Mouse (Mus musculus) ES-E14 (cell line): Measurements from ENCODE around the gene Map4k1. TPM values are rescaled to one million over a fixed set of nuclear protein-coding genes. Genes with fewer than 3 reads are reported as not detected.
A peak's percentile ranks its signal among the peaks of the same experiment; 100 is the strongest.

ENCODE experiments used
- DNase-seq: peaks from one replicate; pipeline ENCODE4 v3.0.0-alpha.2; 2013; ENCODE audit warnings: low read depth, low spot score
- H3K27ac ChIP-seq: 2 replicates; pipeline ENCODE4 v1.5.1; 2012; ENCODE audit warnings: low read depth, mild to moderate bottlenecking, low read length, moderate library complexity, mixed read lengths; ENCODE audit not compliant: poor library complexity, insufficient read depth, severe bottlenecking
- H3K36me3 ChIP-seq: 2 replicates; pipeline ENCODE4 v1.6.1; 2012; ENCODE audit warnings: mild to moderate bottlenecking, low read length, moderate library complexity, mixed read lengths; ENCODE audit not compliant: control insufficient read depth, poor library complexity, insufficient read depth, severe bottlenecking
- H3K4me1 ChIP-seq, 2 experiments: fragments of 150-350 bp in 1 of 2; sonication (generic) in 1 of 2; 2 replicates each; pipeline ENCODE4 v1.6.1; 2012; ENCODE audit warnings: low read length in 2 of 2, mild to moderate bottlenecking in 1 of 2, mixed read lengths in 1 of 2; ENCODE audit not compliant: control insufficient read depth in 2 of 2, insufficient read depth in 2 of 2, poor library complexity in 1 of 2
- H3K4me3 ChIP-seq, 2 experiments: fragments of 150-350 bp in 1 of 2; sonication (generic) in 1 of 2; 2 replicates each; pipeline ENCODE4 v1.5.1; 2012; ENCODE audit warnings: low read length in 2 of 2, low read depth in 1 of 2, mild to moderate bottlenecking in 1 of 2, mixed read lengths in 1 of 2; ENCODE audit not compliant: insufficient read depth in 1 of 2, poor library complexity in 1 of 2, severe bottlenecking in 1 of 2
- H3K9ac ChIP-seq: 2 replicates; pipeline ENCODE4 v1.6.1; 2012; ENCODE audit warnings: low read depth, mild to moderate bottlenecking, low read length, mixed read lengths; ENCODE audit not compliant: poor library complexity, insufficient read depth, severe bottlenecking
- H3K9me3 ChIP-seq: fragments of 150-350 bp; sonication (generic); 2 replicates; pipeline ENCODE4 v1.6.1; 2012; ENCODE audit warnings: low read depth, mild to moderate bottlenecking, low read length; ENCODE audit not compliant: control insufficient read depth, insufficient read depth
- CHD2 ChIP-seq: IDR thresholded peaks from 2 replicates; pipeline ENCODE4 v1.6.1; 2014; ENCODE audit warnings: mild to moderate bottlenecking, low read depth, low read length, inconsistent platforms
- HCFC1 ChIP-seq: IDR thresholded peaks from 2 replicates; pipeline ENCODE4 v1.6.1; 2012; ENCODE audit warnings: low read length, inconsistent platforms, borderline replicate concordance; ENCODE audit not compliant: insufficient read depth
- MAFK ChIP-seq: IDR thresholded peaks from 2 replicates; pipeline ENCODE4 v1.6.1; 2014; ENCODE audit warnings: mild to moderate bottlenecking, low read depth, low read length, inconsistent platforms; ENCODE audit not compliant: insufficient read depth
- ZC3H11A ChIP-seq: IDR thresholded peaks from 2 replicates; pipeline ENCODE4 v1.6.1; 2012; ENCODE audit warnings: low read depth, mild to moderate bottlenecking, inconsistent platforms, low read length, borderline replicate concordance
- ZNF384 ChIP-seq: IDR thresholded peaks from 2 replicates; pipeline ENCODE4 v1.6.1; 2012; ENCODE audit warnings: low read depth, low read length, inconsistent platforms
- in situ Hi-C, 2 experiments: fragments of 600-800 bp; cut with MboI; formaldehyde crosslinking; loops; one replicate each; pipeline ENCODE4 v1.15.1; 2025; ENCODE audit warnings: low sequenced_read_pairs in 2 of 2, inconsistent platforms in 1 of 2; ENCODE audit not compliant: unreplicated experiment in 2 of 2
- total RNA-seq: library from RNA; depleted of rRNA; stranded (reverse); fragments of 300-350 nt; gene quantifications from 2 replicates; pipeline ENCODE4 v1.2.3, GENCODE M21; 2012

Map4k1 gene
- total RNA-seq, 1 experiment, result 14.8 TPM

GRCm38 (mm10) chr7:28953476-28954376 is 28.1 kb upstream of the Map4k1 start:
- Histone ChIP-seq H3K27ac (no peak overlapping the region), H3K36me3 (peaks cover 18% of the 10 kb centered on the region), H3K9ac (no peak overlapping the region), H3K4me3 (no peak overlapping the region), H3K4me1 (peaks cover 22 to 32% of the 10 kb centered on the region in 2 experiments), H3K9me3 (no peaks in the 10 kb centered on the region)
- in situ Hi-C loops, result no loop called here
- DNase-seq, result no peak
- TF ChIP-seq MAFK (no peak), CHD2 (0 out of 2 replicates have a peak, but pooled peaks have one; percentile 43), ZC3H11A (no peak), ZNF384 (no peak), HCFC1 (0 out of 2 replicates have a peak, but pooled peaks have one; percentile 45)

GRCm38 (mm10) chr7:28954773-28955172 is 27.1 kb upstream of the Map4k1 start:
- no peak overlapping the region for H3K4me3 ChIP-seq
- TF ChIP-seq HCFC1, result no peak
- TF ChIP-seq ZC3H11A, result no peak
- TF ChIP-seq CHD2, result no peak
- no peak for TF ChIP-seq MAFK
- TF ChIP-seq ZNF384, result no peak
- no peak for DNase-seq
- H3K4me1 ChIP-seq, result peaks cover 24 to 28% of the 10 kb centered on the region in 2 experiments
- peaks cover 15% of the 10 kb centered on the region for H3K36me3 ChIP-seq
- H3K9ac ChIP-seq, result no peak overlapping the region
- no peaks in the 10 kb centered on the region for H3K9me3 ChIP-seq
- in situ Hi-C loops, result no loop called here
- no peak overlapping the region for H3K27ac ChIP-seq

- H3K9ac ChIP-seq, result no peak overlapping the region
- H3K27ac ChIP-seq, result no peak overlapping the region
- H3K4me1 ChIP-seq, result peaks cover 23 to 28% of the 10 kb centered on the region in 2 experiments
- no peaks in the 10 kb centered on the region for H3K9me3 ChIP-seq
- peaks cover 13% of the 10 kb centered on the region for H3K36me3 ChIP-seq
- no peak for TF ChIP-seq ZNF384
- TF ChIP-seq CHD2, result no peak
- TF ChIP-seq ZC3H11A, result no peak
- no peak for TF ChIP-seq MAFK
- TF ChIP-seq HCFC1, result no peak
- in situ Hi-C loops, result no loop called here
- no peak overlapping the region for H3K4me3 ChIP-seq
- DNase-seq, result no peak
These were observed 26.5 kb upstream of the Map4k1 start for GRCm38 (mm10) chr7:28955295-28955897.

- Histone ChIP-seq H3K4me1 (peaks cover 20 to 26% of the 10 kb centered on the region in 2 experiments), H3K9me3 (no peaks in the 10 kb centered on the region), H3K9ac (no peak overlapping the region), H3K27ac (no peak overlapping the region), H3K36me3 (peaks cover 10% of the 10 kb centered on the region), H3K4me3 (no peak overlapping the region)
- TF ChIP-seq HCFC1 (no peak), CHD2 (no peak), MAFK (no peak), ZNF384 (no peak)
- in situ Hi-C loops, result no loop called here
- no peak for DNase-seq
These were observed 25.6 kb upstream of the Map4k1 start for GRCm38 (mm10) chr7:28956270-28956669.
